Comparison of ENCODE assay signal across 12 mouse cellular contexts in the genomic region with DNA sequence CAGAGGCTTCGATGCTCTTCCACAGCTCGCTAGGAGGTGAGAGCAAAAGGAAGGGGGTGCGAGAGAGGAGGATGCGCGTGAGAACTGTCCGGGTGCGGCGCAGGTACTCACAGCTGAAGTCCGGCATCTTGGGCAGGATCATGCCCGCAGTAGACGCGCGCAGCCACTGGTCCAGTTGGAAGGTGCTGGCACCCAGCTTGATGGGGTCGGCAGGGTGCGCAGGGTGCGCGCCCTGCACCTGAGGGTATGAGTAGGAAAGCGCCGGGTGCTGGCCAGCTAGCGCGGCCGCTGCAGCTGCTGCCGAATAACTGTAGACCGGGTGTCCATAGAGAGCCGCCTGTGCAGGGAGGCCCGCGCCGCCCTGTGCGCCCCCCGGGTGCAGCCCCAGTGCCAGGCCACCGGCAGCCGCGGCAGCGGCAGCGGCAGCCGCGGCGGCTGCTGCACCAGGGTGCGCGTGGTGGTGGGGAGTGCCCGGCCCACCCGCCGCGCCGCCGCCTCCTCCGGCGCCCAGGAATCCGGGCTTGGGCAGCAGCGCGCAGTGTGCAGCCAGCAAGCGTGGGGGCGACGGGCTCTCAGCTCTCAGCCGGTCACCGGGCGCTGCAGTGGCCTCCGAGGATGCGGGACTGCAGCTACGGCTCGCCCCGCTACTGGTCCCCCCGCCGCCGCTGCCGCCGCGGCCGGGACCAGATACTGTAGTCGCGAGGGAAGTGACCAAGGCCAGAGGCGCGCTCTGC. TPM values are rescaled to one million over a fixed set of nuclear protein-coding genes. Genes with fewer than 3 reads are reported as not detected.
A peak's percentile ranks its signal among the peaks of the same experiment; 100 is the strongest.
DNase-seq lines count a peak whose midpoint lies in the region; ATAC-seq and TF ChIP-seq lines count a peak whose summit lies in the region.
"Had no signal": no experiment of that assay in that cellular context is flagged by ENCODE, and none has a peak within 500 bp of the region (broad histone marks: within the 10 kb centered on the region; RNA-seq: fewer than 3 reads in every experiment).

No protein-coding gene starts in this region.

- peaks cover 27% of the 10 kb centered on the region for H3K4me1 ChIP-seq in heart, embryonic 10.5 days
- 0 out of 2 replicates have a peak, but pooled peaks cover 6% of the 10 kb centered on the region for H3K4me1 ChIP-seq in heart, postnatal 0 days (ENCODE audit: control insufficient read depth, insufficient read depth)

- H3K27me3 ChIP-seq in heart, embryonic 10.5 days (ENCODE audit: insufficient read depth, poor library complexity, severe bottlenecking) = peaks cover 100% of the 10 kb centered on the region
- H3K27me3 ChIP-seq in heart, postnatal 0 days (ENCODE audit: control insufficient read depth, insufficient read depth, low read length) = peaks cover 100% of the 10 kb centered on the region
- H3K27me3 ChIP-seq: CH12.LX had no signal

- H3K9ac ChIP-seq in heart, postnatal 0 days (replicated peaks; ENCODE audit: low read depth, low read length) = no peak overlapping the region

- no peak for ATAC-seq in heart, postnatal 0 days (ENCODE audit: insufficient read depth, low read depth)
- 0 out of 2 replicates have a peak, but pooled peaks have one; percentile 27 for ATAC-seq in megakaryocyte-erythroid progenitor cell, adult 5-6 weeks (replicated peaks; ENCODE audit: low FRiP score, low TSS enrichment, poor library complexity, severe bottlenecking)

- intact Hi-C loops in heart, postnatal 25 days (cut with DNase I) = no loop called here

- peak overlapping the region; percentile 12; the same call in 1 of the 2 replicates for H3K27ac ChIP-seq in heart, embryonic 10.5 days
- H3K27ac ChIP-seq in heart, postnatal 0 days (ENCODE audit: low read depth) = no peak overlapping the region
- H3K27ac ChIP-seq: macrophage had no signal

- no peak for TF ChIP-seq CTCF in heart, postnatal 0 days (IDR thresholded peaks at IDR 0.05; ENCODE audit: low read depth)

- H3K4me3 ChIP-seq in heart, embryonic 10.5 days = peak overlapping the region; percentile 58
- peak overlapping the region; percentile 42 for H3K4me3 ChIP-seq in heart, postnatal 0 days (ENCODE audit: low read depth, low read length)

- WGBS in heart, embryonic 10.5 days = 1% methylated on average over 70 of the region's 73 CpGs
- WGBS in heart, postnatal 0 days = under 1% methylated on average over 54 of the region's 73 CpGs

- peak overlapping the region; percentile 64 for H3K4me2 ChIP-seq in heart, postnatal 0 days (ENCODE audit: low read depth, low read length)

- no peaks in the 10 kb centered on the region for H3K9me3 ChIP-seq in heart, embryonic 10.5 days
- no peaks in the 10 kb centered on the region for H3K9me3 ChIP-seq in heart, postnatal 0 days (replicated peaks; ENCODE audit: control insufficient read depth, low read length)

- no peak for DNase-seq in heart, embryonic 10.5 days (ENCODE audit: low spot score)
- no peak for DNase-seq in heart, postnatal 25 days (ENCODE audit: low spot score)
- DNase-seq in R1 (ENCODE audit: low read depth, low spot score) (peak; percentile 43), MN1 (ENCODE audit: low spot score) (no peak)
- DNase-seq in heart, postnatal 0 days (ENCODE audit: low spot score) = no peak
- no peak for DNase-seq in right cerebral cortex, adult 18-20 months
- DNase-seq in ovary, postnatal 36 days (ENCODE audit: low spot score) = no peak
- DNase-seq: cerebellum, postnatal 25 days; thymus, postnatal 14 days had no signal

- no peak for TF ChIP-seq EP300 in heart, postnatal 0 days (IDR thresholded peaks at IDR 0.05; ENCODE audit: low read depth)

- H3K36me3 ChIP-seq in heart, embryonic 10.5 days = no peaks in the 10 kb centered on the region
- no peaks in the 10 kb centered on the region for H3K36me3 ChIP-seq in heart, postnatal 0 days (replicated peaks; ENCODE audit: control insufficient read depth, insufficient read depth, low read length)

RNA-seq across cellular contexts. Expression of gene Mnx1, which starts 0.6 kb away (rescaled TPM):
- polyA plus RNA-seq in heart, embryonic 10.5 days (2016; fragmentation: Nextera tagmentation; extraction: Ambion mirVana) = 0.06 TPM in 1 of 2 replicates, not detected in the other
- total RNA-seq in heart, postnatal 25 days (2021) = not detected
- not detected in 2 replicates for total RNA-seq in heart, postnatal 0 days (2014; rRNA removed; ENCODE audit: low replicate concordance)
- not detected in 2 replicates for polyA plus RNA-seq in heart, postnatal 0 days (2015; fragmentation: Nextera tagmentation; extraction: Ambion mirVana)
- total RNA-seq in megakaryocyte-erythroid progenitor cell, adult 5-6 weeks (2014; fragmentation: Nextera tagmentation) = not detected in 2 replicates
- total RNA-seq in megakaryocyte-erythroid progenitor cell, adult 5-6 weeks (2017) = not detected in 2 replicates
- polyA plus RNA-seq: macrophage had no signal

RNA-seq across cellular contexts. Expression of gene Nom1, which starts 43.2 kb away (rescaled TPM):
- 25.3 and 29.5 TPM in 2 replicates for polyA plus RNA-seq in heart, embryonic 10.5 days (2016; fragmentation: Nextera tagmentation; extraction: Ambion mirVana)
- total RNA-seq in heart, postnatal 25 days (2021) = 10 to 100 TPM; 11.9 to 12.7 TPM
- total RNA-seq in heart, postnatal 0 days (2014; rRNA removed; ENCODE audit: low replicate concordance) = 3.0 and 19.9 TPM in 2 replicates
- polyA plus RNA-seq in heart, postnatal 0 days (2015; fragmentation: Nextera tagmentation; extraction: Ambion mirVana) = 11.0 and 12.4 TPM in 2 replicates
- 17.5 and 19.8 TPM in 2 replicates for total RNA-seq in megakaryocyte-erythroid progenitor cell, adult 5-6 weeks (2014; fragmentation: Nextera tagmentation)
- total RNA-seq in megakaryocyte-erythroid progenitor cell, adult 5-6 weeks (2017) = 23.2 and 38.0 TPM in 2 replicates
